Mouse (Mus musculus): ENCODE results near the gene Tctex1d4. TPM values are rescaled to one million over a fixed set of nuclear protein-coding genes. Genes with fewer than 3 reads are reported as not detected.
A peak's percentile ranks its signal among the peaks of the same experiment; 100 is the strongest.

The Tctex1d4 gene
- total RNA-seq, 2 experiments from 2014 or later = not detected

DNA sequence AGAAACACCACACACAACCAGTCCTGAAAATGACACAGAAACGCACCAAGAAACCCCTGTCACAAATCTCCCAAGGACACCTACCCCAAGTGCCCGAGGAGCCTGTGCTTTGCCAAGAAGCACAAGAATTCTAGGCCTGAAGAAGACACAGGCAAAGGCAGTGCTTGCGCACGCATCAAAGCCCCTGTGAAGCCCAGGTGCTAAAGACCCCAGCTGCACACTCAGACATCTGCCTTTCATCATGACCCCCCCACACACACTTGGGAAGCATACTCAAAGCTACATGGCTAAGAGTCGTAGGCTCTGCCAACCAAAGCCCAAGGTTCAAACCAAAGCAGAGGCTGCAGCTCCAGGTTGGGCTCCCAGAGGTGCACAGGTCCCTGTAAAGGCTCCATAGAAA is 11.0 kb upstream of the Tctex1d4 start:
- intact Hi-C loops (cut with DNase I; ENCODE audit: low total_unique reads) = no loop called here
- DNase-seq = no peak

DNA sequence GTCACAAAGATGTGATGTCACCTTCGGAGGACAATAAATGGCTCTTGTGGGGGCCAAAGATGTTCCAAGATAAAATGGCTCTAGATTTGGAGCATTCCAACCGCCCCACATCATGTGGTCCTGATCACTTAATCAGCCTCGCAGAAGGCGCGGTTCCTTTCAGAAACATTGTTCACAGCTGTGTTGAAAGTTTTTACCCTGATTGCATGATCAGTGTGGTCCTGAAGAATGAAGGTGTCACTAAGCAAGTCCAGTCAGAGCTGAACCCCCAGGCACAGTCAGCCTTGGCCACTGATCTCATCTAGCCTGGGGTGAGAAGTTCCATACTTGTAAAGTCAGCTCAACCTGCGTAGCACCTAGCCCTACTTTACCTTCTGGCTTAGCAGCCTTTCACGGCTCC is 8.7 kb upstream of the Tctex1d4 start:
- DNase-seq = no peak
- intact Hi-C loops (cut with DNase I; ENCODE audit: low total_unique reads) = no loop called here

DNA sequence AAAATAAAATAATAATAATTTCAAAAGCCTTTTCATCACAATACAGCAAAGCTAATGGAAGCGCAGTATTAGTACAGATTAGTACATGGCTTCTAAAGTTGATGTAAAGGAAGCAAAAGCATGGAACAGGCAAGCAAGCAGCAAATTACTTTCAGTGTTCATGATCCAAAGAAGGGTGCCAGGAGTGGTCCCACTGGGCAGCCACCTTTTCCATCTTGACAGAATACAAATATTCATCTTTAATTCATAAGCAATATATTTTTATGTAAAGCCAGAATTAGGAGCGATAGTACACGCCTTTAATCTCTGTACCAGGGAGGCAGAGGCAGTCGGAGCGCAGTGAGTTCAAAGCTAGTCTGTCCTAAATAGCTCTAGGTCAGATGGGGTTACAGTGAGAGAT is 7.0 kb upstream of the Tctex1d4 start:
- intact Hi-C loops (cut with DNase I; ENCODE audit: low total_unique reads) = loop anchor here (5.0 kb wide), 1 partner anchor 117 kb away; no protein-coding TSS in a partner anchor
- DNase-seq = no peak

DNA sequence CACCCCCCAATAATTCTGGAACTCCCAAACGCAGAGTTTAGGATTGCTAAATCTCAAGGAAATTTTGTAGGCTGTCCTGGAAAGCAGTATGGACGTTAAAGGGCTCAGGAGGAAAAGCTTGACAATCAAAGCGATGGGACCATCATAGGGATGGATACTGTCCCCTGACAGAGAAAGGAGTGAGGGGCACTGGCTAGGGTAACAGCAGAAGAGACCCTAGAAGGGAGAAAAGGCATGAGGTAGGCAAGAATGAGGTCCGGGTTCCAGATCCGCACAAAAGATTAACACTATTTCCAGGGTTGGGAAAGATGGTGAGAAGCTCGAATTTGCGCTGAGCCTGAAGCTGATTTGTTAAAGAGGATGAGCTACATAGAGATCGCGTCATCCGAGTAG is 6.5 kb upstream of the Tctex1d4 start:
- intact Hi-C loops (cut with DNase I; ENCODE audit: low total_unique reads) = loop anchor here (5.0 kb wide), 1 partner anchor 118 kb away; no protein-coding TSS in a partner anchor
- DNase-seq = no peak

DNA sequence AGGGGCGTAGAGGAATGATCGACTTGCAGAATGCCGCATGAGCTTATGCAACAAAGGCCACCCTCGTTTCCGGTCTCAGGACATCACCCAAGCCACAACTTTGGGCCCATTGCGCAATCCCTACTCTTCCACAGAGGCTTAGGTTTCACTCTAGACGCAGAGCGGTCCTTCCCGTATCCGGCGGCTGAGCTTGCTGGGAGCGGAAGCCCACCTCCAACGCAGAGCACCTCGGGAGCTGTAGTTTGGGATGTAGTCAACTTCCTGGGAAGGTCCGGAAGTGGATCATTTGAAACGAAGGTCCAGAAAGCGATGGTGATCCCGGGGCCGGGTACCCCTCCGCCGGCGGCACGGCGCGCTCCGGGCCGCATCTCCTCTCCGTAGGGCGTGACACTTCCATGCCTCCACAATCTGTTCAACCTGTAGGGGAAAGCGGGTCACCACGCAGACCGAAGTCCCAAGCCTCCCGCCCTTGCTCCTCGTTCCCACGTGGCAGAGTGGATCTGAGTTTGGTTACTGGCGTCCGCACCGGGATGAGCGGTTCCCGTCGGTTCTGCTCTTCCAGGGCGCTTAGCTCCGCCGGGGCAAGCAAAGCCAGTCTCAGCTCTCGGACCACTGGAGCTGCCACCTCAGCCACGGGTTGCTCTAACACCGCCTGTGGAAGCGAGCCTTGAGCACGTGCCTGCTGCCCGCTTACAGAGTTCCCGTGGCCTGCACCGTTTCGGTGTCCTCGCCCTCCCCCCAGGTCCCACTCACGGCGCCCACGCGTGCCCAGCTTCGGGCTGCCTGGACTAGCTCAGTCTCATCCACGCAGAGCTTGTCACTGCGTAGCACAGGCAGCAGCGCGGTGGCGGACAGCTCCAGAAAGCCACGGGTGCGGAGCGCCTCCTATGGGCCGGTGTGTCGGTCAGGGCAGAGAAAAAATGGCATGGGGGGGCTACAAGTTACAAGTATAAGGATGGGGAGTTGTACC is 5.9 kb upstream of the Tctex1d4 start:
- peak; percentile 96 for DNase-seq
- intact Hi-C loops (cut with DNase I; ENCODE audit: low total_unique reads) = loop anchor here (5.0 kb wide), 1 partner anchor 118 kb away; no protein-coding TSS in a partner anchor

DNA sequence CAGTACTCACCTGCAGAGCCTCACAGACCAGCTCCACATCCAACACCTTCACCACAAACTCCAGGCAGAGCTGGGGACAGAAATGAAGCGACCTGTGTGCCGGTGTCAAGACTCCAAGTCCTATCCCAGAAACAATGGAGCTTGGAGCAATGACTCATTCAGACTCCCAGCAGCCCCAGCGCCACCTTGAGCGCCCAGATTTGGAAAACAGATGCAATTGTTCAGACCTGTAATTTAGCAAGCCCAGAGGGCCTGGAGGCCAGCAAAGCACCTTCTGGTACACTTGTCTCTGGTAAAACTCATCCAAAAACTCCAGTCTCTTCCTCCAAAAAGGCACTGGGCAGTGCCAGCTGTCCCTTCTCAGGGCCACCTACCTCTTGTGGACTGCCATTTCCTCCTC is 4.4 kb upstream of the Tctex1d4 start:
- DNase-seq = no peak
- intact Hi-C loops (cut with DNase I; ENCODE audit: low total_unique reads) = loop anchor here (5.0 kb wide), 1 partner anchor 120 kb away; no protein-coding TSS in a partner anchor

DNA sequence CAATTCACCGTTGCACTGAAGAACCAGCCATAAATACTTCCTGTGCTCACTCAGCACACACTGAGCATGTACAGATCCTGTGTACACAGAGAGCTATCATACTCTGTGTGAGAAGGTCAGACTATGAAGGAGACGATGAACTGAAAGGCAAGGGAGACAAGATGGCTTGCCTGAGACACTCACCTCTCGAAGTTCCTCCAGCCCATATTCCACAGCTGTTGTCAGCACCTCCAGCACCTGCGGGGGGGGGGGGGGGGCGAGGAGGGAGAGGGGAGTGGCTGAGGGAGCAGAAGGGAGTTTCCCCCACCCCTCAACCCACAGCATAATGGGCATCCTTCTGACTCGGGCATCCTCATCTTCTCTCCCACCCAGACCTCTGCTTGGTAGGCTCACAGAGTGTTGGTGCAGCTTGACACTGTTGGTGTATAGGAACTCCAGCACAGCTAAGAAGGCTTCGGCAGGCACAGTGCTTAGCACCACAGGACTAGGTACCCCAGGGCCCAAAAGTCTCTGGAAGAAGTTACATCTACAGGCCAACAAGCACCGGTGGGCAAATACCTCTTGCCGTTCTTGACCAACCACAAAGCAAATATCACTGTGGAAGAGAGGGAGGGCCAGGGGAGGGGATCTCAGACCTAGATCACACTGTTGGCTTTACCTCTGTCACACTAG is 2.9 kb upstream of the Tctex1d4 start:
- DNase-seq = no peak
- intact Hi-C loops (cut with DNase I; ENCODE audit: low total_unique reads) = loop anchor here (5.0 kb wide), 1 partner anchor 121 kb away; no protein-coding TSS in a partner anchor

DNA sequence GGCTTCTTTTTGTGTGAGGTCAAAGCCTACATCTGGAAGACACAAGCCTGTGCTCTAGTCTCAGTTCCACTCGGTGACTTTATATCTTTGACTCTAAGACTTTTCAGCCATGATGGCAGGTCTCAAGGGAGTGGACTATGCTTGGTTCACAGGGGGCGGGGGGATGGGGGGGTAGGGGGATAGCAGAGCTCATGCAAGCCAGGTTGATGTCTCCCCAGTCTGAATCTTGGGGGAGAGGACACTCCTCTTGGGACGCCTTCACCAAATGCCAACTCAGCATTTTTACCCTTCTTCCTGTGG is 2.4 kb upstream of the Tctex1d4 start:
- DNase-seq = no peak
- intact Hi-C loops (cut with DNase I; ENCODE audit: low total_unique reads) = loop anchor here (5.0 kb wide), 1 partner anchor 122 kb away; no protein-coding TSS in a partner anchor

DNA sequence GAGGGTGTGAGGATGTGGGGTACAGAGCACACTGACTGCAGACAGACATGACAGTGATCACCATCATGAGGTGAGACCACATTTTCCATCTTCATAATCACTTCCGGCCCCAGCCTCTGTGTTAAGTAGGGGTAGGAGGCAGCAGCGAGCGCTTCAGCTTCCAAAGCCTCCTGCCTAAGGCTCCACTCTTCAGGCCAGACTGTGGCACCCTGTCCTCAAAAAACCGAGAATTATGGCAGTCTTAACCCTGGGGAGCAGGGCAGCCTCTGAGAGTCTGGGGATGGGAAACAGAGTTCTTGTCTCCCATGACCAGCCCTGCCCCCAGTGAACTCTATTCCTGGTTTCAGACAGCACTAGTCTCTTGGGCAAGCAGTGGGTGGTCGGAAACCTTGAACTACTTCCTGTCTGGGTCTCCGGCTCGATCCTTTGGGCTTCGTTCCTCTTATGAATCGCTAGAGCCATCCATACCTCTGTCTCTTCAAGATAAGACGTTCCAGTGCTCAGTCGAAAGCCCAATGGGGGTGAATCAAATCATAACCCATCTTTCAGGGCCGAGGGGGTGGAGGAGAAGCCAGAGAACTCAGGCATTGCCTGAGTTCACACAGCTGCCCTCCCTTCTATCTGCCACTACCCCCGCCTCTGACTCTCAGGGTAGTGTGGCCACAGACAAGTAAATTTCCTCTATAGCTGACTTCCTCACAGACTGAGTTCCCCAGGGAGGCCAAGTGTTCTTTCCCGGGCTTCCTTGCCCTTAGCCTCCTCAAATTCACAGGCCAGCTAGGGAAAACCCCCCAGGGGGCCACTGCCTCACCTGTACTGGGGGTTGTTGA is 1.9 kb upstream of the Tctex1d4 start:
- intact Hi-C loops (cut with DNase I; ENCODE audit: low total_unique reads) = loop anchor here (5.0 kb wide), 1 partner anchor 122 kb away; no protein-coding TSS in a partner anchor
- DNase-seq = peak; percentile 44

DNA sequence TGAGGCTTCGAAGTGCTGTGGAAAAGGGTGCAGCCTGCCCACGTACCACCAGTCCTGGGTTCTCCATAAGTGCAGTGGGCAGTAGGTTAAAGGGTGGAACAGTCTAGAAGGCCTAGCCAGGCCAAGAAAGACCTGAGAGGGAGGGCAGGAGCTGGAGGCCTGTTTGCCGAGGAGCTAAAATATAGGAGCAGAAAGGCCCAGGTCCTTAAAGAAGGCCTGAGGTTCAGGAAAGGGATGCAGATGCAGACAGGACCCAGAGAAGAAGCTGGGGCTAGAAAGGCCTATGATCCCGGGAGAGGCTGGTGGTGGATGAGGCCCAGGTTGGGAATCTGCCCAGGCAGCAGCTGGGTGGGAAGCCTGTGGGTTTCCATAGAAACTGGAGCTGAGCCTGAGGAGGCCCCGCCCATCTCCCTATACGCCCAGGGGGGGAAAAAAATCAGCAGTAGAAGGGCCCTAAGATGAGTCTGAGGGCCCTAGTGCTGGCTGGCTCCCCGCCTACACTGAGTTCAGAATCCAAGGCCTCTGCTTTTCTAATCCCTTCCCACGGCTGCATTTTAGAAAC is 1.2 kb upstream of the Tctex1d4 start, which contains the start of gene Btbd19:
Gene Btbd19, minus strand, starts transcription at position 378 of the 562 bp plus-strand sequence.
- intact Hi-C loops (cut with DNase I; ENCODE audit: low total_unique reads) = no loop called here
- peak; percentile 89 for DNase-seq

DNA sequence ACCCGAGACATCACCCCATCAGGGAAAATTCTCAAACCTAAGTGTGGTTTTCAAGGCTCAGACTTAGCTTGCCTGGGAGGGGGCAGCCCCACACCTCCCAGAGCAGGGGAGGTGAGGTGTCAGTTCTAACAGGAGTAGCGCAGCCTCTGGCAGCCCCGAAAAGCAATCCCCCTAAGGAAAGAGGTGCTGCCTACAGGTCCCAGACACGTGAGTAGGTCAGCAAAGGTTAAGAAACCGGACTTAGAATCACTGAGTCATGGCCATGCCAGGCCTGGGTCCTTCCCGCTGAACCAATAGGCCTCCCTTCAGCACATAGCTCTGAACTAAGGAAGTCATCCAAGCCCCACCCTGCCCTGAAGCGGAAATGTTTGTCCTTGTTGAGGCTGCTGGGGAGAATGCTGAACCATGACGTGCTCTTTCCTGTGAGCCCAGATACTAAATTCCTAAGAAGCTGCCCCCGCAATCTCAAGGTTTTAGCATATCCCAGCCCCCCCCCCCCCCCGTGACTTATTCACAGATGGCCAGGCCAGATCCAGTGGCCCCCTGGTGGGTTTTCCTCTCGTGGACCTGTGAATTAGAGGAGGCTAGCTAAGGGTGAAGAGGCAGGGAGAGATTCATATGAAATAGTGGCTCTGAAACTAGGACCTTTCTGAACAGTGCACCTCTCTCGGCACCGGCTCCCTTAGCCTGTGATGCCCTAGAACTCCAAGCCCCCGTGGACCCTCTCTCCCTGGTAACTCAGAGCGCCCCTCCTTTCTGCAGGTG is 502 bp upstream of the Tctex1d4 start:
- DNase-seq = peak; percentile 81
- intact Hi-C loops (cut with DNase I; ENCODE audit: low total_unique reads) = no loop called here

DNA sequence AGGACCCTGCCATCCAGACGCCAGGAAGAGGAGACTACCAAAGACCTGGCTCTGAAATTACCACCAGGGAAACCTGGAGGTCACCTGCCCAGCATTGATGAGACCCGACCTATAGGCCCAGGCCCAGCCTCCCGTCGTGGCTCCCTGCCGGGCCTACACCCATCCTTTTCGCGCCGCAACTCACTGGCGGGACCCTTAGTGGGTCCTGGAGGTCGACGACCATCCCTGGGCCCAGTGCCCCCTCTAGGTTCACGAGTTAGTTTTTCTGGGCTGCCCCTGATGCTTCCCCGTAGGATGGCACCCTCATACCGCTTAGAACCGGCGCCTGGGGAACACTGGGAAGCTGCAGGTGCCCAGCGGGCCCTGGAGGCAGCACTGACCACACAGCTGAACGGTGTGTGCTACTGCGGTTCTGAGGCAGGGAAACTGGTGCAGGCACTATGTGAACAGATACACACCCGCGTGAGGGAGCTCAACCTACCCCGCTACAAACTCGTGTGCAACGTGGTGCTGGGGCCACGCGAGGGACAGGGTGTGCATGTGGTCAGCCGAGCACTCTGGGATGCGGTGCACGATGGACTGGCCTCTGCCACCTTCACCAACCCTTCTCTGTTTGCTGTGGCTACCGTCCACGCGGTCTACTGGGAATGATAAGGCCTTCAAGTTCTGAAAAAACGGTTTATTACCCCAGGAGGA is 1.5 kb downstream of the Tctex1d4 start:
- intact Hi-C loops (cut with DNase I; ENCODE audit: low total_unique reads) = no loop called here
- no peak for DNase-seq

DNA sequence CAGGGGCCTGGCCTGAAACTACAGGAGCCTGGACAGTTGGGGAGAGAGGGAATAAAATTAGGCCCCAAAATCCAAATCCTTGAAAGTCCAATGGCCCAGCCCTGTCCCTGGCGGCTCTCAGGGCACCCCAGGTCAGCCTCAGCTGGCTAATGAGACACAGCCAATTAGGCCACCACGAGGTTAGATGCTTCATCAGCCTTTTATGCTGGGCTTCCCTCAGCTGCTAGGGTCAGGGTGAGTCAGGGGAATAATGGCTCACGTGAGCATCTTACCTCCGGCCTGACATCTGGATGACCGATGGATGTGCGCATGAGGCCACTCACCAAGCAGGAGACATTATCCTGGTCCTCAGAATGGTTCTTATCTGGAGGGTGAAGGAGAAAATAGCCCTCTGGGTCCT is 4.2 kb downstream of the Tctex1d4 start:
- no peak for DNase-seq
- intact Hi-C loops (cut with DNase I; ENCODE audit: low total_unique reads) = no loop called here

DNA sequence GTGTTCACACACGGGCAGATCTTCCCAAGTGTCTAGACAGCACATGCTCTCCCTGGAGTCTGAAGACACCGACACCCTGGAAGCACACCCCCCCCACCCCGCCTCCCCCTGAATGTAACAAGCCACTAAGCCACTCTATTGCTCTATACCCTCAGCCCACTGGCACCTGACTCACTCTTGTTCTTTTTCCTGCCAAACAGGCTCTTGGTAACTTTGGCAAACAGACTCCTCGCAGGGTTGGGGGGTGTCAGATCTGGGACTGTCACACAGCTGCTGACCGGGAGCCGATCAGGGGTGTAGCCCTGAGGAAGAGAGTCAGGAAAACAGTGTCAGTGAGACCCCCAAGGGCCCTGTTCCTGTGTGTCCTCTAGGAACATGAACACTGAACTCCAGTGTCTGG is 4.6 kb downstream of the Tctex1d4 start:
- intact Hi-C loops (cut with DNase I; ENCODE audit: low total_unique reads) = no loop called here
- no peak for DNase-seq

DNA sequence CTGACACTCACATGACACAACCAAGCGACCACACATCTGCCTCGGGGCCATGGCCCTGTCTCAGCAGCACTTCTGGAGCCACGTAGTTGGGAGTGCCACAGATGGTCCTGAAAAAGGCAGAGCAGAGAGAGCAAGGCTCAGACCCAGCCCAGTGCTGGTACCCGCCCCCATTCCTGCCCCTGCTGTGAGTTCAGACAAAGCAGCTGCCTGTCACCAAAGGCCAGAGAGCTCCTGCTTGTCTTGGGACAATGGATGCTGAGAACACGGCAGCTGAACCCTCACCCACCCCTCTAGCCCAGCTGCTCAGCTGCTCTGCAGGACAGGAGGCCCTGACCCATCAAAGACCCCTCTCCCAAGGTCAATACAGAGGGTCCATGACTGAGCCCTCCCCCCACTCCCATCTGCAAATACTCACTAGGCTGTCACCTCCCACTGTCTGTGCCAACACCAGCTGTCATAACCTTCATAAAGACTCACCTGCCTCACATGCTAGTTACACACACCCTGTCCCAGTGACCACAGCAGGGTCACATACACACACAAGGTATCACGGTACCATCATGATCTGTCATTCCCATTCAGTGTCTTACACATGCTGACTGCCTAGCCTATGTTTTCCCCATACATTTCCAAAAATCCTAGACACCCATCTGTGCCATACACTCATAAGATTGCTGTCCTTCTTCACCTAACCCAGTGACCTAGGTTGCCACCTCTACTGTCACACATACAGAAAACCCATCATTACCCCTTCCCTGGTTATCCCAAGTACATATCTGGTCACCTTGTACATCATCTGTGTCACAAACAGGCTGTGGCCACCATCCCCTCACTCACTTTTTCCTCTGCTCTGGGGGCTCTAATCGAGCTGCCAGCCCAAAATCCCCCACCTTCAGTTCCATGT is 5.5 kb downstream of the Tctex1d4 start:
- no peak for DNase-seq
- intact Hi-C loops (cut with DNase I; ENCODE audit: low total_unique reads) = no loop called here

DNA sequence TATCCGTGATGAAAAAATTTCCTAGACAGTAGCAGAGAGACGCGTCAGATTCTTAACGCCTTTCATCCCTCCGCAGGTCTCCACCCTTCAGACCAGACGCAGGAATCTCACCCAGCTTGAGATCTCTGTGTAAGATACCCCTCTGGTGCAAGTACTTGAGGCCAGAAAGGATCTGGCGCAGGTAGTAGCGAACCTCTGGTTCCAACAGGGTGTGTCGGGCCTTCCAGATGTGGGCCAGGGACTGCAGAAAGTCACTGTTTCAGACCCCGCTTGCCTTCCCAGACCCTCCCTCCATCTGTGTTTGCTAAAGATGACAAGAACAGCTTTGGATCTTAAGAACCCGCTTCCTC is 6.2 kb downstream of the Tctex1d4 start:
- intact Hi-C loops (cut with DNase I; ENCODE audit: low total_unique reads) = no loop called here
- no peak for DNase-seq

DNA sequence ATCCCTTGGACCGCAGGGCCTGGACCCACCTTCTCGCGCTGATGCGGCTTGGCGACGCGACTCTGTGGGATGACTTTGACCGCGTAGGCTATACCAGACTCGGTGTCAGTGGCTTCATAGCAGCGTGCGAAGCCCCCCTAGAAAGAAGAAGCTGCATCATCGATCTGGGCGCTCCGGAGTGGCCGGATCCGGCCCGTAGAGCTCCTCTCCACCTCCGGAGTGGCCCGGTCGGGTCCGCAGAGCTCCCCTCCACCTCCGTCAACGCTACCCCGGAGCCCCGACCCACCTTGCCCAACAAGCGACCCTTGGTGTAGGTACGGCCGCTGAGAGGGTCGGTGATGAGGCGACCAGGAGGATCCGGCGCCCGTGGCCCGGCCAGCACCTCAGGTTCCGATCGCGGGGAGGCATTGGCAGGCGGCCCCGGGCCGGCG is 6.8 kb downstream of the Tctex1d4 start:
- intact Hi-C loops (cut with DNase I; ENCODE audit: low total_unique reads) = no loop called here
- peak; percentile 34 for DNase-seq
